Mouse (Mus musculus): ENCODE data around the gene Slc5a4a.
A peak's percentile ranks its signal among the peaks of the same experiment; 100 is the strongest.

Gene Slc5a4a

DNA sequence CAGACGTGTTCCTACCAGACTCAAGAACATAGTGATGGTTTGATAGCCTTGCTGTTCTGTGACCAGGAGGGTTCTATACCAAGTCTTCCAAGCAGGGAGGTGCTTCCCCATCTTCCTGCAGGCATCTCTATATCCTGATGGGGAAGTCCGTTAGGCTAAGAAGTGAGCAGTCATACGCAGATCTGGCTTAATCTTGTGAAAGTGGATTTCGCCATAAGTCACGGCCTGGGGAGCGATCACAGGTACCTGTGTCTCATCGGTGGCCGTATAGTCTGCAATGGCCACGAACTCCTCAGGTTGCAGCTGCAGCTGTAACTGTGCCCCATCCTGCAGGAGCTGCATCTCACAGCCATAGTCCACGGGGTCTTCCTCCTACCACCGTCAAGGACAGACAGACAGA is 78.7 kb downstream of the Slc5a4a start:
- DNase-seq = no peak

DNA sequence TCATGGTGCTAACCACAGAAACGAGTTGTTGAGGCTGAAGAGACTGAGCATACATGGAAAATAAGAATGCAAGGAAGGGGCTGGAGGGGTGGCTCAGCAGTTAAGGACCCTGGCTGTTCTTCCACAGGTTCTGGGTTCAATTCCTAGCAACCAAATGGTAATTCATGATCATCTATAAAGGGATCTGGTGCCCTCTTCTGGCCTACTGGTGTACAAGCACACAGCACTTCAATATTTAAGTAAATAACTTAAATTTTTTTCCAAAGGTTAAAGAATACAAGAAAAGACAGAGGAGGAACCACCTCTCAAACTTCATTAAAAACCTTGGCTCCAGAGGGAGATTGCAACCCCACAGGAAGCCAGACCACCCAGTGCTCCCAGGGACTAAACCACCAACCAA is 82.4 kb downstream of the Slc5a4a start:
- DNase-seq = no peak

DNA sequence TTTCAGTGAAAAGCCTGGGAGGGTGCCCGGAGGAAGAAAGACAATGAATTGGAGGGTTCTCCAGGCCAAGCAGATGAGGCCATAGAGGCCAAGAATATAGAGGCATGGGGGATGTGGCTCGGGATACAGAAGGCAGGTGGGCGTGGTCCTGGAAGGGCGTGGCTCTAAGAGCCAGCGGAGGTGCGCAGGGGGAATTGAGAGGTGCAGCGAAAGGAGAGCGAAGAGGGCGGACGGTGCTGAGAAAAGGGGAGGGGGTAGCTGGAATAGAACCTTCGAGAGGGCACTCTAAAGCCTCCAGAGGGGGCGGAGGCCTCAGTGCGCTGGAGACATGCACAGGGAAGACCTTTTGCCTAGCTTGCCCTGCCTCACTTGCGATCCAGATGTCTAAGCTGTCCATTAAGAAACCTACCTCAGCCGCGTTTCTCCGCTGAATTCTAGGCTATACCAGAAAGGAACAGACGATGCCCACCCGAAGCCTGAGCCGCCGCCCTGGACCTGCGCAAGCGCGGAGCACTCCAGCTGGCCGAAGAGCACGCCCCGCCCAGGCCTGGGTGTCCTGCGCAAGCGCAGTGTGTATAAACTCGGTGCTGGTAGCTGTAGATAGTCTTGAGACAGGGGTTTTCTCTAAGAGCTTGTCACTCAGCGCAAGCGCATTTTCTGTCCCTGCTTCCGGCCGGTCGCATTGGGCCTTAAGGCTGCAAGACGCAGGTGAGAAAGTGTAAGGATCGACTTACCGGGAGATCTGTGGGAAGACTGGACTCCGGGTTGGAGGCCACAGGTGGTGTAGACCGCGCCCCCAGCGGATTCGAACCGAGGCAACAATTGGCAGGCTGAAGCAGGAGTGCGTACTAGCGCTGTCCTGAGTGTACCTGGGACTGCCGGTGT is 90.3 kb downstream of the Slc5a4a start, which contains the start of gene Prmt2:
TSS of gene Prmt2 (minus strand) at position 525 of the 885 bp plus-strand sequence.
- peak; percentile 91 for DNase-seq
